Mouse (Mus musculus): Measurements from ENCODE around the gene Sav1. TPM values are rescaled to one million over a fixed set of nuclear protein-coding genes. Genes with fewer than 3 reads are reported as not detected.

Sav1 gene
- total RNA-seq, 2 experiments from 2014 or later, result 18.9 TPM

DNA sequence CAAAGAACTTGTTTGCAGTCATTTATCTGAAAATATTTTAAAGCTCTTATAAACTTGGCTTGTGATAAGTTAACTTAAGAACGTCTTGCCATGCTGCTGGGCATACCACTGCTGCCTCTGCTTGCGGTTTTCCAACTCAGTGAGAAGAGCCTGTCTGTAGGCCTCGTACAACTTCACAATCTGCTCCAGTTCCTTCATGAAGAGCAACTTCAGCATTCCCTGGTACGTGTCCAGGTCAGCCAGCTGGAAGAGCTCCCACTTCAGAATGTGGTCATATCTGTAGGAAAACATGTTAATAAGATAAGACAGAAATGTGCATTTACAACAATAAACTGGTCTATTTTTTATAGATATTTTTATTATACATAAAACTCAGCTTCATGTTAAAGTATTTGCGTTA lies 20.7 kb downstream of the Sav1 start:
- intact Hi-C loops (cut with DNase I), result loop anchor here (5.0 kb wide), 1 partner anchor 91 kb away; no protein-coding TSS in a partner anchor
- no peak for DNase-seq (ENCODE audit: low spot score in 2 of 2)

DNA sequence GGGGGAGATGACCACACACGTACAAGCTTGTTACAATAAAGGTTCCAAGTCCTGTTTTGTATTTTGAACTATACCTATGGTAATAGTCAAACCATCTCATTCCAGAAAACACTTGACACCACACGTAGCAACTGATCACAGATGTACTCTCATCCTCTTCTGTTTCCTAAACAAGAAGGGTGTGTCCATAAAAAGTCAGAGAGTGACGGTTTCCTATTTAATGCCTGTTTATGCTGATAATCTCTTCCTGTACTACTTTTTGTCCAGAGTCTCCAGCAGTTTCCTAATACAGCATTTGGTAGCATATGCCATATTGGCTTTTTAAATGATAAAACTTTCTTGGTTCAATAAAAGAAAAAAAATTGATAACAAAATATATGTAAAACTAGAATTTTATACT lies 21.2 kb downstream of the Sav1 start:
- intact Hi-C loops (cut with DNase I), result loop anchor here (5.0 kb wide), 1 partner anchor 92 kb away; no protein-coding TSS in a partner anchor

DNA sequence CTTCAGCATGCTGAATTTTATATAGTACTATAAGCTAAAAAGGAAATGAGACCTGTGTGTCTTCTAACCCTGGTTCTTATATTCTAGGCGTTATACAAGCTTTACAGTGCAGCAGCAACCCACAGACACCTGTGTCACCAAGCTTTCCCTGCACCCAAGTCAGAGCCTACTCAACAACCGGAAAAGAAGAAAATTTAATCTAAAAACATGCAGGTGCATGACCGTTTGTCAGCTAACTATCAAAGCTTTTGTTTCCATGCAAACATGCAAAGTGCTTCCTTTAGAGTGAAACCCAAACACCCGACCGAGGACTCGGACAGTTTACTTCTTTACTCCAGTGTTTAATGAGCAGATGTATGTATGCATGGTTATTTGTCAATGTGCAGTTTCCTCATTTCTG lies 23.7 kb downstream of the Sav1 start:
- no peak for DNase-seq (ENCODE audit: low spot score in 2 of 2)
- intact Hi-C loops (cut with DNase I), result loop anchor here (5.0 kb wide), 1 partner anchor 69 kb away; no protein-coding TSS in a partner anchor

More for the DNA sequence above, 21.2 kb downstream of the Sav1 start:
- DNase-seq (ENCODE audit: low spot score in 2 of 2), result no peak

DNA sequence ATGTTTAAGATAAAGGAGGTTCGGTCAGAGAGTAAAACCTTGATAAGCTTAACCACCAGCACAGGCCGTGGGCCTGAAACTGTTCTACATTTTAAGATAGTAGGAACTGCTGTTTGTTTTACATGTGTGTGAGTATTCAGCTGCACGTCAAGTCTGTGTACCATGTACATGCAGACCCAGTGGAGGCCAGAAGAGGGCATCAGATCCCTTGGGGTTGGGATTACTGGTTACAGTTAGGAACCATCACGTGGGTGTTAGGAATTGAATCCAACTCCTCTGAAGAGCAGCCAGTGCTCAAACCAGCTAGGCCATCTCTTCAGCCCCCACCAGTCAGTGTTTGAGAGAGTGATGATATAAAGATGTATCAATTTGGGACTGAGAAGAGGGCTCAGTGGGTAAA lies 24.3 kb downstream of the Sav1 start:
- peak; percentile 61 to 77 for DNase-seq (ENCODE audit: low spot score in 2 of 2)

DNA sequence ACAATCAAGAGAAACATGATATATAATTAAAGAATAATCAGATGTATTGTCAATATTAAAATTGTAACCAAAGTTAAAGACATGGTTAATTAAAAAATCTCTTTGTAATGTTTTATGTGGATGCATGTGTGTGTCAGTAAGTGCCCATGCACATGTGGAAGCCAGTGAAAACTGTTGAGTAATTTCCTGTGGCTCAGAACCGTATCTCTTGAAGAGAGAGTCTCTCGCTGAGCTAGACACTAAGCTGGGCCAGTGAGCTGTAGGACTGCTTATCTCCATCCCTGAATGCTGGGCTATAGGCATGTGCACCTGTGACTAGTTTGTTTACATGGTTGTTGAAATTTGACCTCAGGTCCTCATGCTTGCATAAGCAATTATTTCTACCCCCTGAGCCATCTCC lies 29.4 kb downstream of the Sav1 start:
- no peak for DNase-seq (ENCODE audit: low spot score in 2 of 2)
- intact Hi-C loops (cut with DNase I), result no loop called here

More for the DNA sequence above, 24.3 kb downstream of the Sav1 start:
- intact Hi-C loops (cut with DNase I), result loop anchor here (5.0 kb wide), 1 partner anchor 70 kb away; no protein-coding TSS in a partner anchor

DNA sequence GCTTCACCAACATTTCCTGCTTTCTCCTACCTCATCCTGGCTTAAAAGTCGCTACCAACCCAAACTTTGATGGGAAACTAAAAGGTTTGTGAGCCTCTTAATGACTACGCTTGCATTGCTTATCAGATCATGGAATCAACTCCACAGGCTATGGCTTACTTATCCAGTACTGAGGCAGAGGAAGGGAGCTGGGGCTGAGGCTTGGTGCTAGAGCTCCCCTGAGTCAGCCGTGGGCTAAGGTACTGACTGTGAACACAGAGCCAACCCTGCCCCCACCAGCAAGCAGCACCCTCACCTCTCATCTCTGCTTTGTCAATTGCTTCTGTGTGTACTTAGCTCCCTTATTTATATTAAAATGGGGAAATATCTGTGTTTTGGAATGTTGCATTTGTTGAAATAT lies 39.3 kb downstream of the Sav1 start:
- intact Hi-C loops (cut with DNase I), result no loop called here
- DNase-seq (ENCODE audit: low spot score in 2 of 2), result no peak

DNA sequence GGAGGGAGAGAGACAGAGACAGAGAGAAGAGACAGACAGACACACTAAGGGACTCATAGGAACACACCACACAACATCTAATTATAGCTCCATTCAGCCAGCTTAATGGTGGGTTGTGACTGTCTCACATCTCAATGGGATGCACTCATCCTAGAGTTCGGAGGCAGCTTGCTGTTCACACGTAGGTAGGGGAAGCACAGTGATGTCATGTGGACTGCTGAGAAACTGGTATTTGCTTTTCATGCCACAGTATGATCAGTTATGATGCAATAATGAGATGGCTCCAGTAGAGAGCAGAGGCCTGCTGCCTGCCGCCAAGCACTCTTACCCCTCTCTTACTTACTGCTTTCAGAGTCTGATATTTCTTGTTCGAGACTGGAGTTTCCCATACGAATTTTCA lies 40.9 kb downstream of the Sav1 start:
- intact Hi-C loops (cut with DNase I), result no loop called here

DNA sequence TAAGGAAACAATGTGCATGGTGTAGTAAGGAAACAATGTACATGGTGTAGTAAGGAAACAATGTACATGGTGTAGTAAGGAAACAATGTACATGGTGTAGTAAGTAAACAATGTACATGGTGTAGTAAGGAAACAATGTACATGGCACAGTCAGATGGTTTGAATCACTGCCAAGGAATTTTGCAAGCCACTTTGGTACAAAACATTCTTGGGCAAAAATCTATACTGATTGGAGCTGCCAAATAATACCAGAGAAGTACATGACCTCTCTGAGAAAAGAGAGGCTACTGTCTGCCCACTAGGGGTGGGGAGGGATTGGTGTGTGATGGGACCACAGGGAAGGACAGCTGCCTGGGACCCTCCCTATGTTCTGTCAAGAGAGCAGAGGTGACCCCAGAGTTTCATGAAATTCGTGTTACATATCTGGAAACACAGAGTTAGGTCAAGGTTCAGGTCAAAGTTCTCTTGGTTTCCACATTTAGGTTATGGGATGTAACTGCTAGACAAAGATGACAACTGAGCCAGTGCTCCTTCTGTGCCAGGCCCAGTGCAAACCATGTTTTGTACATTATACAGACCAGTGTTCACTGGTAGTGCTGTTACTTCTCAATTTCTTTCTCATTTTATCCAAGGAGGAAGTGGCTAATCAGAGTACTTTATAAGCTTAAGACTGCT lies 45.0 kb downstream of the Sav1 start:
- intact Hi-C loops (cut with DNase I), result no loop called here
- no peak for DNase-seq (ENCODE audit: low spot score in 2 of 2)

More for the DNA sequence above, 40.9 kb downstream of the Sav1 start:
- DNase-seq (ENCODE audit: low spot score in 2 of 2), result no peak

DNA sequence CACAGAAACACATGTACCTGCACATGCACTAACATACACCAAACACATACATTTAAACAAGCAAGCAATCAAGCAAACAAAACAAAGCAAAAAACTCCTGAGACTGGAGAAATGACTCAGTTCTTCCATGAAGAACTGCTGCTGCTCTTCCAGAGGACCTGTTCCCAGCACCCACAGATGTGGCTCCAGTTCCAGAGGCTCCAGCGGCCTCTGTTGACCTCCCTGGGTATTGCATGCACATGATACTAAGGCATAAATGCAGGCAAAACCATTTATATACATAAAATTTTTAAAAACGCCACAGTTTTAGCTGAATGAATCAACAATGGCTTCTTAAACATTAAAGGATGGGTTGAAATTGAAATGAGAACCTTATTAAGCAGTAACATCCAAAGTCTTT lies 47.5 kb downstream of the Sav1 start:
- DNase-seq (ENCODE audit: low spot score in 2 of 2), result peak in 1 of 2 experiments; percentile 25
- intact Hi-C loops (cut with DNase I), result no loop called here

DNA sequence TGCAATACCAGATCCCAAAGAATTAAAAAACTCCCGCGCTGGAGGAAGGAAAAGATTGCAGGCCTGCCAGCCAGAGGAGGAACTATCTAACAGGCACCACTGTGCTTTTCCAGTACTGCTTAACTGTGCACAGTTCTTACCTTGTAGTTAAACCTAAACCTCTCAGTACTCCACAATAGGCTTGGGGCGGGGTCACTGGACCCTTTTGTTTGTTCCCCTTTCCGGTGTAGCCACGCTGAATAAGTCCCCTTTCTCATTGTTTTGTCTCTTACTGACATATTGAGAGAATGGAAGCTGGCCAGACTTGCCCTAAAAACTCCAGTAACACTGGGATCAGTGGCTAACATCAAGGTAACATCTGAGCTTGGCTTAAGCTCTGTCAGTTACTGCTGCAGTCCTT lies 49.1 kb downstream of the Sav1 start:
- intact Hi-C loops (cut with DNase I), result no loop called here
- no peak for DNase-seq (ENCODE audit: low spot score in 2 of 2)

DNA sequence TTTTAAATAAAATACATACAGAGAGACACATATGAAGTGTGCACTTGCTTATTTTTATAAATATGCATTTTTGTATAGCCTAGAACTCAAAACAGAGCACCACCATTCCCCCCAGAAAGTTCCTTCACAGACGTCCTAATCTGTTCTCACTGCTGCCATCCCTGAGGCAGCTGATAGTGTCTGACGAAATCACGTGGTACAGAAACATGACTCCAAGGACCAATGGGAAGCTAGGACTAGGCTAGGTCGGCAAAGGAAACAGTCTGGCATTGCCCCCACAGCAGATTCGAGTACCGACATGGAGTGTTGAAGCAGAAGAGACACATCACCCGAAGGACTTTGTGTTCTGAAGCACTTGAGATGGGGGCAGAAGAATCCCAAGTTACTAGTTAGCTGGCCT lies 60.1 kb downstream of the Sav1 start:
- intact Hi-C loops (cut with DNase I), result no loop called here
- no peak for DNase-seq (ENCODE audit: low spot score in 2 of 2)

DNA sequence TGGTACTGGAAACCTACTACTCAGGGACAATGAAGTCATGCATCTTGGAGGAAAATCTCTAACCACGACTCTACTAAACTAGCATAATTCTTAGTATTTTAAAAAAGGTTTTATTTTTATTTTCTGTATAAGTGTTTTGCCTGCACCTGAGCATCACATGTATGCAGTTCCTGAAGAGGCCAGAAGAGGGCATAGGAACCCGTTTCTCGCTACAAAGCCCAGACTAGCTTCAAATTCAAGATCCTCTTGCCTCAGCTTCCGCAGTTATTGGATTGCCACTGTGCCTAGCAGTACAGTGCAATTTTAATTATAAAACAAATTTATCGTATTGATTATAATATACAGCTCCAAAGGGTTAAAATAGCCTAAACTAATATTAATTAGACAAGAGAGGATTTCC lies 62.8 kb downstream of the Sav1 start:
- peak in 1 of 2 experiments; percentile 28 for DNase-seq (ENCODE audit: low spot score in 2 of 2)
- intact Hi-C loops (cut with DNase I), result no loop called here

DNA sequence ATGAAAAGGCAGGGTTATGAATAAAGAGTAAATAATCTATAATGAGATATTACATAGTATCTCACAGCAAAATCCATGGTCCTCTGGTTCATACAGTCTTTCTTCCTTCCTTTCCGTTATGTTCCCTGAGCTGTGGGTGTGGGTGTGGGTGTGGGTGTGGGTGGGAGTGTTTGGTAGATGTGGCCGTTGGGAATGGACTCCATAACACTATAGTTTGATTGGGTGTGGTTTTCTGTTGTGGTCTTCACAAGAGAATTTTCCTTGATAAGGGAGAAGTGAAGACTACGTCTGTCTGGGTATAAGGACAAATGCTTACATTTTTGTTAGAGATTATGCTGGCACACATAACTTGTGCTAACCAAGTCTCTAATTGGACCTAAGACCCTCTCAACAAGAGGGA lies 63.2 kb downstream of the Sav1 start:
- intact Hi-C loops (cut with DNase I), result no loop called here
- DNase-seq (ENCODE audit: low spot score in 2 of 2), result no peak

DNA sequence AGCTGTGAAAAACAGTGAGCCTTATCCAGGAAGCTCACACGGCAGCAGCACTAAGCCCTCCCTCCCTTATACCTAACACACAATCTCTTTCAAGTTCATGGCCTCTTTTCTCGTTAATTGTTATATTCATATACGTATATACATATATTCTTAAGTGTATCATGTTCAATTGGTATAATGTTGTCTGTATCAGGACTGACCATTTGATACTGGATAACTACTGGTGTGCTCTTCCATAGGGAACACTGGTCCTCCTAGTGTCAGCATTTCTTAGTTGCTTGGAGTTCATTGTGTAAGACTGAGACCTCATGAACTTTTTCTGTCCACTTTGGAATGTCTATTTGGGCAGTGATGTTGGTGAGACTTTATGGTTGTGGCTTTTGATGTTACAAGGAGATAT lies 63.7 kb downstream of the Sav1 start:
- intact Hi-C loops (cut with DNase I), result no loop called here
- DNase-seq (ENCODE audit: low spot score in 2 of 2), result no peak

DNA sequence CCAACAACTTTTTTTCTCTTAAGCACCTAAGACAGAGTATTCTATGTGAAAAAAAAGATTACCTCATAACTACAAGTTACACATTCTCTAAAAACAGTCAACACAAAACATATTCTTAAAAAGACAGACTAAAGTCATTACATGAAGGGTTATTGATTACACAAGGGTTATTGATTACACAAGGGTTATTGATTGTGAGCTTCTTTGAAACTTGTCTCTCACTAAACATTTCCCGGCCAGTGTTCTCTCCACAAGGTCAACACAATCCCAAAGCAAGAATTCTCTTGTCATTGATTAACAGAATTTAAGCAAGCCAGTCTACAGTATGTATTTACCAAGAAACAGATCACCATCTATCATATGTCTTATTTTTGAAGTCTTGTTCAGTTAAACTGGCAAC lies 64.7 kb downstream of the Sav1 start:
- intact Hi-C loops (cut with DNase I), result no loop called here
- no peak for DNase-seq (ENCODE audit: low spot score in 2 of 2)

DNA sequence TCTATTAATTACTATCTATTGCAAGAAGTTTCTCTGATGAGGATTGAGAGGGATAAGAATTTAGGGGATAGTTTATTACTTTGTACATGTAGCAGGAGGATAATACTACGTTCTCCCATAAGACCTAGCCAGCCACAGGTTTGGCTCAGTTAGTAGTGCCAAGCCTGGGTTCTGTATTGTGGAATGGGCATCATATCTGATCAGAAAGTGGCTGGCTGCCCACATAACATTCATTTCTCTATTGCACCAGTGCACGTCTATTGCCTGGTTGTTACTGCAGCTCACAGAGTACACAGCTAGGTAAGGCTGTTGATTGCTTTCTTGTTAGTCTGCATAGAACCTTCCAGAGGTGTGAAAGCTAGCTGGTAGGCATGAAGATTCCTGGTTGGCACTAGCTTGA lies 68.9 kb downstream of the Sav1 start:
- DNase-seq (ENCODE audit: low spot score in 2 of 2), result no peak
- intact Hi-C loops (cut with DNase I), result no loop called here

Other genes with a start within 250 kb of the Sav1 start
- 10 to 100 TPM; 33.7 to 39.1 TPM for gene Cdkl1, start 195.7 kb downstream of the Sav1 start, total RNA-seq (2021)
- gene Atl1, start 94.4 kb downstream of the Sav1 start, total RNA-seq (2021), result 100 to 1,000 TPM; 251 to 254 TPM
- 10 to 100 TPM; 40.4 to 43.6 TPM for gene Map4k5, start 93.8 kb downstream of the Sav1 start, total RNA-seq (2021)
- 10 to 100 TPM; 44.5 to 53.7 TPM for gene Nin, start 126.7 kb upstream of the Sav1 start, total RNA-seq (2021)
- not detected for gene Abhd12b, start 167.1 kb upstream of the Sav1 start, total RNA-seq (2021)
- 1 to 10 TPM; 2.2 to 3.1 TPM for gene Pygl, start 244.5 kb upstream of the Sav1 start, total RNA-seq (2021)

Data from left cerebral cortex, postnatal 14 days (tissue).